Mouse (Mus musculus) forebrain, embryonic 10.5 days (tissue): ENCODE results near the gene Aif1. TPM values are rescaled to one million over a fixed set of nuclear protein-coding genes. Genes with fewer than 3 reads are reported as not detected.

Experiments used
- DNase-seq: peaks from one replicate; pipeline ENCODE4 v3.0.0-alpha.2; 2017; ENCODE audit warnings: low spot score; ENCODE audit errors: extremely low spot score
- H3K27ac ChIP-seq: fragments of 300-500 bp; sonication (generic); 2 replicates; pipeline ENCODE4 v1.5.1; 2016; ENCODE audit warnings: mild to moderate bottlenecking
- H3K27me3 ChIP-seq: fragments of 300-500 bp; sonication (generic); 2 replicates; pipeline ENCODE4 v1.6.1; 2016; ENCODE audit warnings: mild to moderate bottlenecking; ENCODE audit not compliant: poor library complexity, severe bottlenecking
- H3K36me3 ChIP-seq: fragments of 300-500 bp; sonication (generic); replicated peaks from 2 replicates; pipeline ENCODE4 v1.6.1; 2016; ENCODE audit warnings: mild to moderate bottlenecking, moderate library complexity
- H3K4me1 ChIP-seq: fragments of 300-500 bp; sonication (generic); 2 replicates; pipeline ENCODE4 v1.6.1; 2016
- H3K4me3 ChIP-seq: fragments of 300-500 bp; sonication (generic); 2 replicates; pipeline ENCODE4 v1.5.1; 2016; ENCODE audit warnings: mild to moderate bottlenecking, moderate library complexity
- H3K9me3 ChIP-seq: fragments of 300-500 bp; sonication (generic); 2 replicates; pipeline ENCODE4 v1.6.1; 2016; ENCODE audit warnings: mild to moderate bottlenecking, moderate library complexity
- WGBS: fragments of 180-500 bp; shearing (Covaris S2); methylation state at CpG from one replicate; pipeline ENCODE4 v1.1.7; 2016; 5-methylcytosine and 5-hydroxymethylcytosine counted together
- polyA plus RNA-seq: library from polyadenylated mRNA; unstranded; fragments of >200 nt; fragmentation: Nextera tagmentation; extraction: Ambion mirVana; gene quantifications from 2 replicates; pipeline ENCODE4 v1.2.1, GENCODE M21; 2016

Gene Aif1
- polyA plus RNA-seq, 1 experiment from 2014 or later: 3.9 TPM

DNA sequence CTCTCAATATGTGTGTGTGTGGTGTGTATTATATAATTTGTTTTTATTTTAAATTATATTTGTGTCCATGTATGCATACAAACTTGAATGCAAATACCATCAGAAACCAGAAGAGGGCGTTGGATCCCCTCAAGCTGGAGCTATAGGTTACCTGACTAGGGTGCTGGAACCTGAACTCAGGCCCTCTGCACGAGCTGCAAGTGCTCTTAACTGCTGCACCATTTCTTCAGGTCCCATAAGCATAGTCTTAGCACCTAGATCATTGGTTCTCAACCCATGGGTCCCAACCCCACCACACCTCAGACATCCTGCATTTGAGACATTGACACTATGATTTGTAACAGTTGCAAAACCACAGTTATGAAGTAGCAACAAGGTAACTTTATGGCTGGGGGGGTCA is 15.9 kb upstream of the Aif1 start:
- Histone ChIP-seq H3K27ac (no peak overlapping the region), H3K4me1 (peaks cover 31% of the 10 kb centered on the region), H3K9me3 (no peaks in the 10 kb centered on the region), H3K27me3 (peaks cover 35% of the 10 kb centered on the region), H3K4me3 (no peak overlapping the region), H3K36me3 (no peaks in the 10 kb centered on the region)
- DNase-seq: no peak
- WGBS: 67% methylated on average over 2 of the region's 2 CpGs

DNA sequence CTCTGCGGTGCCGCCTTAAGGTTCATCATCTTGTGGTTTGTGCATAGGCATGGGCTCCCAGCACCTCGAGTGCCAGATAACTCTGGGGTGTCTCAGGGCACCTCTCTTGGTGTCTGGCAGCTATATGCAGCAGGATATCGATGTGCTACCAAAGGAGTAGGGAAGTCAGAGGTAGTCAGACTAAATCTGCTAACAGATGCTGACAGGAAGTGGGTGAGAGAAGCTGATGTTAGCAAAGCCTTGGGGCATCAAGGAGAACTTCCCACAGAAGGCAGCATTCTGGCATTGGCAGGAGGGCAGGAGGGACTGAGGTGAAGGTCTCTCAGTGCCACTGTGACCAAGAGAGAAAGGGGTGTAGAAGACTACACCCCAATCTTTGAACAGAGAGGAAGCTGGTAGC is 14.2 kb upstream of the Aif1 start:
- WGBS: 76% methylated on average over 4 of the region's 4 CpGs
- H3K27me3 ChIP-seq: peaks cover 19% of the 10 kb centered on the region
- no peak overlapping the region for H3K27ac ChIP-seq

DNA sequence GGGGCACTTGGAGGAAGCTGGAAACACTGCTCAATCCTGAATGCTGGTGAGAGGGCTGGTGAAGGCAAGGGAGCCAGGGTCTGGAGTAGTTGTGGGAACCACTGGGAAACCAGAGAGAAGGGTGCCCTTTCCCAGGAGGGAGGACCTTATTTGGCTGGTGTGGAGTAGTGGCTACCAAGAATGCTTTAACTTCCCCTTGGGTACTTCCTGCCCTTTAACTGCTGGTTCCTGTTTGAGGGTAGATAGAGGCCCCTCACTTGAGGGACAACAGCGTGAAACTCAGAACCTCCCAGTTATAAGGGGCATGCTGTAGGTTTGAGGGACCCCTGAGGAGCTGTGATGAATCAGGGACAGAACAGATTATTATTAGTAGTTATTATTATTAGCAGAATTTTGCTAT is 13.3 kb upstream of the Aif1 start:
- peaks cover 30% of the 10 kb centered on the region for H3K4me1 ChIP-seq
- no peak for DNase-seq
- no peaks in the 10 kb centered on the region for H3K9me3 ChIP-seq
- H3K4me3 ChIP-seq: no peak overlapping the region
- H3K36me3 ChIP-seq: no peaks in the 10 kb centered on the region
- 0 out of 2 replicates have a peak overlapping the region, but pooled peaks have one; percentile 15 for H3K27ac ChIP-seq
- WGBS: 65% methylated on average over 1 of the region's 1 CpGs
- H3K27me3 ChIP-seq: peaks cover 10% of the 10 kb centered on the region

More for the DNA sequence above, 14.2 kb upstream of the Aif1 start:
- no peak overlapping the region for H3K4me3 ChIP-seq
- DNase-seq: no peak
- no peaks in the 10 kb centered on the region for H3K36me3 ChIP-seq
- peaks cover 34% of the 10 kb centered on the region for H3K4me1 ChIP-seq
- H3K9me3 ChIP-seq: no peaks in the 10 kb centered on the region

DNA sequence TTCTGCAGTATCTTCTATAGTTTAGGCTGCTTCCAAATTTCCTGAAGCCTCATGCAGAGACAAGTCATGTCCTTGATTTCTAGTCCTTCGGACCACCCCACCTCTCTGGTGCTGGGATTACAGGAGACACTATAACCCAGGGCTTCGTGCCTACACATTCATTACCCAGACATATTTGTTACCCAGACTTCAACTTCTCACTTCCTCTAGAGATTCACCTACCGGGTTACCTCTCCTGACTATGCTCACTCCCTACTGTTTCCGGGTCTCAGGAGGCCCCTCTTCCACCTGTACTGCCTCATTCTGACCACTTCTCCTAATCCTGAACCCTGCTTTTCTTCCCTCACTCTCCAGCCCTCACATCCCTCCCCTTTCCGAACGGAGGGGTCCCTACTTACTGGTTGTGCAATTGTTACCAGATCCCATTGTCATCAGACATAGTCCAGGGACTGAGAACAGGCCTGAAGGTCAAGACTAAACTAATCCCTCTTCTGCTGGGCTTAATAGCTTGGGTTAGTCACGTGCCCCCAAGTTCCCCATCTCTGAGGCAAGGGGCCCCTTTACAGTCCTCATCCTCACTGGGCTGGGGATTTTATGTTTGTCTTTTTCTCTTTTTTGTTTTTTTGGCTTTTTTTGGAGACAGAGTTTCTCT is 12.2 kb upstream of the Aif1 start, which contains the start of gene Lst1:
Gene Lst1 (minus strand): TSS at position 481 of the 652 bp plus-strand sequence.
- Histone ChIP-seq H3K27ac (0 out of 2 replicates have a peak within 1 kb of the TSS, but pooled peaks have one; percentile 53), H3K4me3 (no peak within 1 kb of the TSS), H3K9me3 (no peaks in the 10 kb centered on the region), H3K4me1 (peaks cover 27% of the 10 kb centered on the region), H3K36me3 (no peaks in the 10 kb centered on the region), H3K27me3 (no peaks in the 10 kb centered on the region)
- no peak for DNase-seq
- WGBS: 80% methylated on average over 7 of the region's 7 CpGs

DNA sequence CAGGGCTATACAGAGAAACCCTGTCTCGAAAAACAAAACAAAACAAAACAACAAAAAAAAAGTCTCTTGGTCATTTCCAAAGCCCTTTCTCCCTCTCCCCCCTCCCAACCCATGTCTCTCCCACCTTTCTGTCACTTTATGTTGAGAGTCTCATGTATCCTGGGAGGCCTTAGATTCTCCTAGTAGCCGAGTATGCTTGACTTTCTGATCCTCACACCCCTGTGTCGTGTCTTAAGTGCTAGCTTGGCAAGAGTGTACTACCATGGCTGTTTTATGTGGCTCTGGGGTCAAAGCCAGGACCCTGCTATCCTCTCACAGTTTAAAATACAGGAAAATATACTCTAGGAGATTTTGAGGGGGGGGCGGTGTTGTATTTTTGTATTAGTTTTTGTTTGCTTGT is 11.5 kb upstream of the Aif1 start:
- DNase-seq: no peak
- Histone ChIP-seq H3K4me1 (peaks cover 27% of the 10 kb centered on the region), H3K4me3 (no peak overlapping the region), H3K36me3 (no peaks in the 10 kb centered on the region), H3K9me3 (no peaks in the 10 kb centered on the region), H3K27me3 (no peaks in the 10 kb centered on the region), H3K27ac (0 out of 2 replicates have a peak overlapping the region, but pooled peaks have one; percentile 53)
- WGBS: 79% methylated on average over 4 of the region's 4 CpGs

DNA sequence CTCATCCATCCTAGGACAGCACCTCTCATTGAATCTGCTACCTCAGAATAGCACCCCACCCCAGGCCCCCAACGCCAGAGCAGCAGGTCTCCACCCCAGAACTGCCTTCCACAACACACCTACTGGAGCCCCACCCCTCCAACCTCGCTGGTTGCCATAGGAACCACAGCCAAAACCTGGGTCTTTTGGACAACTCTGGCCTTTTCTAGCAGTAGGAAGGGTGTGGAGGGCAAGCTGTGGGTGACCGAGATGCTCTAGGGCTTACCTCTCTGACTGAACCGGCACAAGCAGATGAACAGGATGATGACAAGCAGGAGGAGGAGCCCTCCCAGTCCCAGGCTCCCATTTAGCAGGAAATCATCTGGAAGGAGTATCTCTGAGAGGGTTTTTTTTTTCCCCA is 10.8 kb upstream of the Aif1 start:
- H3K4me1 ChIP-seq: peaks cover 27% of the 10 kb centered on the region
- peak; percentile 40 for DNase-seq
- no peaks in the 10 kb centered on the region for H3K9me3 ChIP-seq
- H3K4me3 ChIP-seq: peak overlapping the region; percentile 57
- WGBS: under 1% methylated on average over 4 of the region's 4 CpGs
- H3K36me3 ChIP-seq: no peaks in the 10 kb centered on the region
- H3K27ac ChIP-seq: peak overlapping the region; percentile 86
- H3K27me3 ChIP-seq: no peaks in the 10 kb centered on the region

DNA sequence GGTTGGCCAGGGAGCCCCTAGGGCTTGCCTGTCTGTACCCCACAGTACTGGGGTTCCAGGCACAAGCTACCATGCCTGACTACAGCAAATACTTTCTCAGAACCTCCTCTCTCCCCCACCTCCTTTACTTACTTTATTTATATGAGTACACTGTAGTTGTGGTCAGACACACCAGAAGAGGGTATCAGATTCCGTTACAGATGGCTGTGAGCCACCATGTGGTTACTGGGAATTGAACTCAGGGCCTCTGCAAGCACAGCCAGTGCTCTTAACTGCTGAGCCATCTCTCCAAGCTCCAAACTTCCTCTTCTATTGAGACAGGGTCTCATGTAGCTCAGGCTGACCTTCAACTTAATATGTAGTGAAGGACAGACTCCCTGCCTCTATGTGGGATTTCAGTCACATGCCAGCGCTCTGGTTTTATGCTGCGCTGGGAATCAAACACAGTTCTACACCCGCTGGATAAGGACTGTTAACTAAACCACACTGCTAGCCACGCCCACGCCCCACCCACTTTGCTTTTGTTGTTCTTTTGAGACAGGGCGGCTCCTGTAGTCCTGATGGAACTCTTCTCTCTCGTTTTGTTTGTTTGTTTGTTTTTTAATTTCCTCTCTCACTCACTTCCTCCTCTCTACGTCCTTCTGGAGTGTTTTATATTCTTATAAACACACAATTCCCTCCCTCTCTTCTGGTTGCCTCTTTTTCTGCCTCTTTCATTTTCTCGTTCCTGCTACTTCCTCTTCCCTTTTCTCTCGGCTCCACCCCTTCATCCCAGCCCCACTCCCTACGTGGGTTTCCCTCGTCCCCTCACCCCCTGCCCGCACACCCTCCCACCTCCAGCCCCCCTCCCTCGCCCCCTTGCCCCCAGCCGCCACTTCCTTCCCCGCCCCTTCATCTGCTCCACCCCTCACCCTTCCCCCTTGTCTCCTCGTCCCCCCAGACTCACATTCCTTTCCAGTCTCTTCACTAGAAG is 10.1 kb upstream of the Aif1 start:
- peak; percentile 62 for DNase-seq
- peak overlapping the region; percentile 86 for H3K27ac ChIP-seq
- H3K9me3 ChIP-seq: no peaks in the 10 kb centered on the region
- H3K4me1 ChIP-seq: peaks cover 27% of the 10 kb centered on the region
- WGBS: 4% methylated on average over 18 of the region's 18 CpGs
- no peaks in the 10 kb centered on the region for H3K27me3 ChIP-seq
- peak overlapping the region; percentile 57 for H3K4me3 ChIP-seq
- H3K36me3 ChIP-seq: no peaks in the 10 kb centered on the region

DNA sequence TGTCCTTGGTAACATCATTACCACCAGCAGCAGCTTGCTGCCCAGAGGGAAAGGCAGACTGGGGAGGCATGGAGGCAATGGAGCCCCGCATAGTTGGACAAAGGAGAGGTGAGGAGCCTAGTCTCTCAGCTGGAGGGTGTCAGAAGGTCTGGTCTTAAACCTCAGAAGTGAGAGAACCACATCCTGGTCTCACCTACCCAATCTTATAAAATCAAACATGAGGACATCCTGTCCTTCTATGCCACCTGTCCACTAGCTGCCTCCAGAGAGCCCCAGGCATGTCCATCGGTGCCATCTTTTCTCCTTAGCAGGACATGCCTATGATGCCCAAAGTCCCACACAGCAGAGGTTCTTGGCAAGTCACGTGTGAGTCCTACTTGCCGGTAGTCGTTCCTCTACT is 4.2 kb upstream of the Aif1 start:
- no peaks in the 10 kb centered on the region for H3K27me3 ChIP-seq
- no peak for DNase-seq
- WGBS: 92% methylated on average over 5 of the region's 5 CpGs
- H3K36me3 ChIP-seq: no peaks in the 10 kb centered on the region
- no peaks in the 10 kb centered on the region for H3K9me3 ChIP-seq
- H3K27ac ChIP-seq: no peak overlapping the region
- H3K4me1 ChIP-seq: 0 out of 2 replicates have a peak, but pooled peaks cover 3% of the 10 kb centered on the region
- H3K4me3 ChIP-seq: no peak overlapping the region

DNA sequence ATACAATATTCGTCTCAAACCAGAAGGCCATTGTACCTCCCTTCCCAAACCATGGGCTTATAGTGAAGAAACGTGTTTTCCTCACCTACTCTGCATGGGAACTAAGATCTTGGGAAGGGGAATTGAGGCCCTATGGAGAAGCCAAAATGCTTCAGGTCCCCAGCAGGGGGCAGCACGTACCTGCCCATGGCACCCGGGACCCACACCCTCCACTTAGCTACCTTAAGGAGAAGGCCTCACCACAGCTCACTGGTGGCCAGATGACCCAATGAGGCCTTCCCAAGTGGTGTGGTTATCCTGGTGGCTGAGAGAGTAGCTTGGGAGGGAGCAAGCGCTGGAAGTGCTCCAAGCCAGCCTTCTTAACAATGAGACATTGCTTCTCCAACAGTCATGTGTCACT is 2.7 kb upstream of the Aif1 start:
- Histone ChIP-seq H3K4me1 (0 out of 2 replicates have a peak, but pooled peaks cover 3% of the 10 kb centered on the region), H3K9me3 (no peaks in the 10 kb centered on the region), H3K27ac (no peak overlapping the region), H3K27me3 (no peaks in the 10 kb centered on the region), H3K36me3 (no peaks in the 10 kb centered on the region), H3K4me3 (no peak overlapping the region)
- 16% methylated on average over 5 of the region's 5 CpGs for WGBS
- peak; percentile 64 for DNase-seq

DNA sequence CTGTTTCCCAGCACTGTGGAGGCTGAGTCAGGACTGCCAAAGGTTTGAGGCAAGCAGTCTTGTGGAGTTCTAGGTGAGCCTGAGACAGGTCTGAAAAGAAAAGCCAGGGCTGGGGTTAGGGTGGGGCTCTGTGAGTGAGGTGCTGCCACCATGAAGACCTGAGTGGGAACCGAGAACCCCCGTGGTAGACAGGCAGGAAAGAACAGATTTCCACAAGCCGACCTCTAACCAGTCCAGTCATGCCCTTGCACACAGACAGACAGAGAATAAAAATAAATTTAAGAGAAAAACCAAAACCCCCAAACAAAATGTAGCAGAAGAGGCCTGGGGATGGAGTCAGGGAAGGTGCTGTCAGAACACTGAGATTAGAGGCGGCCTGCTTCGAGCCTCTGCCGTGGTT is 486 bp downstream of the Aif1 start:
- no peak overlapping the region for H3K4me3 ChIP-seq

DNA sequence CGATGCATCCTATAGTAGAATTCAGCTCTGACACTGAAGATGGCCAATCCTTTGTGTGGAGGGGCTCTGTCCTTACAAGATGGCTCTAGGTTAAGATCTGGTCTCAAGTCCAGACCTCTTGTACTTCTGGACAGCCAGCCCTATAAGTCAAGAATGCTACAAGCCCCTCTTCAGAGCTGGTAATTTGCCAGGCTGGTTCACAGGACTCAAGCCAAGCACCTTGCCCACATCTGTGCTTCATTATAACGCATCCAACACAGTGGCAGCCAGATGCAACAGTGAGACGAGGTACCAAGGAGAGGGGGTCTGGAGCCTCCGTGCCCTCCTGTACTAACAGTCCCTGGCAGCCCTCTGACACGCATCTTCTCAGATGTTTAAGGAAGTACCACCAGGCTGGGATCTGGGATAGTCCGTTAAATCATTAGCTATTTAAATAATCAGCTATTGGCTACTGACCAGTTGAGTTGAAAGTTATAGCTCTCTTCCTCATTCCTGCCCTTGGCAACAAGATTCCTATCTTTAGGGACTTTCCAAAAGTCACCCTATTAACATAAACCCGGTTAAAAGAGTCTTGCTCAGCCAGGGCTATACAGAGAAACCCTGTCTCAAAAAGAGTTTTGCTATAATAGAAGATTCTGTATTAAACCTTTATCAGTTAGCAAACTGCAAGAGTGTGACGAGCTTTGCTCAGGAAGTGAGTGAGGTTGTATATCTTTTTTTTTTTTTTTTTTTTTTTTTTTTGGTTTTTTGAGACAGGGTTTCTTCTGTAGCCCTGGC is 1.5 kb downstream of the Aif1 start:
- H3K27me3 ChIP-seq: no peaks in the 10 kb centered on the region
- WGBS: 79% methylated on average over 8 of the region's 8 CpGs
- no peaks in the 10 kb centered on the region for H3K9me3 ChIP-seq
- H3K27ac ChIP-seq: no peak overlapping the region
- H3K4me1 ChIP-seq: 0 out of 2 replicates have a peak, but pooled peaks cover 3% of the 10 kb centered on the region
- no peak for DNase-seq
- H3K36me3 ChIP-seq: no peaks in the 10 kb centered on the region
- no peak overlapping the region for H3K4me3 ChIP-seq

More for the DNA sequence above, 486 bp downstream of the Aif1 start:
- DNase-seq: no peak
- WGBS: 81% methylated on average over 6 of the region's 6 CpGs
- 0 out of 2 replicates have a peak, but pooled peaks cover 3% of the 10 kb centered on the region for H3K4me1 ChIP-seq
- no peaks in the 10 kb centered on the region for H3K9me3 ChIP-seq
- H3K27me3 ChIP-seq: no peaks in the 10 kb centered on the region
- H3K27ac ChIP-seq: no peak overlapping the region
- H3K36me3 ChIP-seq: no peaks in the 10 kb centered on the region

DNA sequence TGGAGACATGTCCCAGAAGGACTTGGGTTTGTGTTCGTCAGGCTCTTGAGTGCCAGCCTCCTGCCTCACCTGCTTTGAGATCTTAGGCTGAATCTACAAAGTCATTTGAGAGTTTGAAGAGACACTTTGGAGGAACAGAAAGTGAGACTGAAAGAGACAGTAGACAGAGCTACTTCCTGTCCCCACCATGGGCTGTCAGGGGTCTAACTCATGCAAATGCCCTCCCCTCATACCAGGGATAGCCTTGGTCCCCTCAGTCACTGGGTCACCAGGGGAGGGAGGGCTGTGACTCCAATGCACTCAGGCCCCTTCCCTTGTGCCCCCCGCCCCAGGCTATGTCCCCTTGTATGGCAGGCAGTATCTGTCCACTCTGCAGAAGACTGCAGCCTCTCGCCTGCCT is 2.5 kb downstream of the Aif1 start:
- H3K9me3 ChIP-seq: no peaks in the 10 kb centered on the region
- H3K27ac ChIP-seq: no peak overlapping the region
- DNase-seq: no peak
- H3K4me1 ChIP-seq: 0 out of 2 replicates have a peak, but pooled peaks cover 3% of the 10 kb centered on the region
- no peaks in the 10 kb centered on the region for H3K36me3 ChIP-seq
- no peaks in the 10 kb centered on the region for H3K27me3 ChIP-seq
- WGBS: 77% methylated on average over 3 of the region's 3 CpGs
- H3K4me3 ChIP-seq: no peak overlapping the region
